Mouse (Mus musculus): Measurements from ENCODE around the gene Scgb1b18. TPM values are rescaled to one million over a fixed set of nuclear protein-coding genes. Genes with fewer than 3 reads are reported as not detected.
"Not testable (repeated sequence)": the region's sequence is repeated elsewhere in the genome, so short reads cannot be mapped to it uniquely, and the experiment has no call there.

Scgb1b18 gene
- not detected in 2 replicates for polyA plus RNA-seq (2012; rRNA removed)

GRCm38 (mm10) chr7:33185268-33185667 is at the start of gene Scgb1b18:
Gene Scgb1b18 (plus strand): TSS chr7:33185568.
- not testable (repeated sequence) for DNase-seq (ENCODE audit: low read depth)

DNA sequence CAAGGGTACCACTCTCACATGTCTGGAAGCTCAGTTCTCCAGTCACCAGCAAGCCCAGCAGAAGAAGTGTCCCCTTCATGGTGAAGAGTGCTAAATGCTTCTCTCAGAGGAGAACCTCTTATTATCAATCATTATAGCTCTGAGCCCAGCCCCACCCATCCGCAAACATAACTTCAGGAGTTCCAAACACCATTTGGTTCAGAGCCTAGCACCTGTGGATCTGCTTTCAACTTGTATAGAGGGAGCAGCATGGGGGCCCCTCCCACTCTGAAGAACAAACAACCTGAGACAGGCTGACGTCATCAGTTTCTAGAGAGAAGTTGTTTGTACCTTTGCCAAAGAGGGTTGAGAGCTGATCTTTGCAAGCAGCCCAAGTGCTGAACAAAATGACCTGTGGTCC is 11.6 kb upstream of the Scgb1b18 start, which contains the start of gene Scgb2b18:
Gene Scgb2b18, minus strand, starts transcription at position 101 of the 400 bp plus-strand sequence.
- DNase-seq (ENCODE audit: low read depth), result not testable (repeated sequence)

Other genes starting within 250 kb of the Scgb1b18 start
- not detected in 2 replicates for gene Scgb2b17, start 129.0 kb upstream of the Scgb1b18 start, polyA plus RNA-seq (2012; rRNA removed)
- gene Scgb1b17, start 122.1 kb upstream of the Scgb1b18 start, polyA plus RNA-seq (2012; rRNA removed), result not detected in 2 replicates
- gene Scgb2b18, start 11.7 kb upstream of the Scgb1b18 start, polyA plus RNA-seq (2012; rRNA removed), result not detected in 2 replicates
- not detected in 2 replicates for gene Scgb2b19, start 94.8 kb downstream of the Scgb1b18 start, polyA plus RNA-seq (2012; rRNA removed)
- gene Scgb1b19, start 101.7 kb downstream of the Scgb1b18 start, polyA plus RNA-seq (2012; rRNA removed), result not detected in 2 replicates
- gene Scgb2b20, start 180.8 kb downstream of the Scgb1b18 start, polyA plus RNA-seq (2012; rRNA removed), result not detected in 2 replicates
- gene Scgb1b20, start 187.7 kb downstream of the Scgb1b18 start, polyA plus RNA-seq (2012; rRNA removed), result not detected in 2 replicates